Mouse (Mus musculus) liver, embryonic 14.5 days (tissue): ENCODE measurements around the gene Eif4g2. TPM values are rescaled to one million over a fixed set of nuclear protein-coding genes. Genes with fewer than 3 reads are reported as not detected.

Experiments
- ATAC-seq: fragments of 200-750 bp; cut with Nextera tagmentation; 2 replicates; pipeline ENCODE4 v1.8.0; 2017; ENCODE audit warnings: moderate number of reproducible peaks, mild to moderate bottlenecking, moderate library complexity; ENCODE audit not compliant: insufficient read depth
- DNase-seq, 3 experiments: peaks; one replicate each; pipeline ENCODE4 v3.0.0-alpha.2; 2012 to 2013; ENCODE audit warnings: low read depth in 3 of 3, low spot score in 3 of 3
- H3K27ac ChIP-seq: fragments of 300-500 bp; sonication (generic); 2 replicates; pipeline ENCODE4 v1.5.1; 2014; ENCODE audit warnings: moderate library complexity, mild to moderate bottlenecking, control low read depth, inconsistent platforms
- H3K27me3 ChIP-seq: fragments of 300-500 bp; sonication (generic); 2 replicates; pipeline ENCODE4 v1.6.1; 2014; ENCODE audit warnings: mild to moderate bottlenecking, low read length, moderate library complexity; ENCODE audit not compliant: control insufficient read depth, insufficient read depth
- H3K36me3 ChIP-seq: fragments of 300-500 bp; sonication (generic); replicated peaks from 2 replicates; pipeline ENCODE4 v1.6.1; 2014; ENCODE audit warnings: low read depth; ENCODE audit not compliant: control insufficient read depth, insufficient read depth
- H3K4me1 ChIP-seq, 2 experiments: fragments of 200-500 bp in 1 of 2; fragments of 300-500 bp in 1 of 2; sonication (generic) in 1 of 2; replicated peaks; 2 replicates each; pipeline ENCODE4 v1.6.1; 2012 to 2014; ENCODE audit warnings: antibody characterized with exemption in 1 of 2, inconsistent platforms in 1 of 2, low read length in 1 of 2; ENCODE audit not compliant: control insufficient read depth in 2 of 2, insufficient read depth in 2 of 2
- H3K4me2 ChIP-seq: fragments of 300-500 bp; sonication (generic); 2 replicates; pipeline ENCODE4 v1.6.1; 2014; ENCODE audit warnings: low read depth, mild to moderate bottlenecking, control low read depth, moderate library complexity
- H3K4me3 ChIP-seq, 2 experiments: fragments of 200-500 bp in 1 of 2; fragments of 300-500 bp in 1 of 2; sonication (generic) in 1 of 2; 2 replicates each; pipeline ENCODE4 v1.5.1; 2012 to 2014; ENCODE audit warnings: low read depth in 2 of 2, low read length in 2 of 2, mild to moderate bottlenecking in 2 of 2, control low read depth in 1 of 2, inconsistent platforms in 1 of 2, moderate library complexity in 1 of 2; ENCODE audit not compliant: insufficient read depth in 1 of 2
- H3K9ac ChIP-seq: fragments of 300-500 bp; sonication (generic); replicated peaks from 2 replicates; pipeline ENCODE4 v1.6.1; 2014; ENCODE audit warnings: mild to moderate bottlenecking, control low read depth, moderate library complexity
- H3K9me3 ChIP-seq: fragments of 300-500 bp; sonication (generic); 2 replicates; pipeline ENCODE4 v1.6.1; 2016; ENCODE audit warnings: low read length, mixed read lengths; ENCODE audit not compliant: control insufficient read depth
- CTCF ChIP-seq: IDR thresholded peaks from 2 replicates; pipeline ENCODE4 v1.5.1; 2016; ENCODE audit warnings: antibody characterized with exemption, low read depth, control low read depth
- EP300 ChIP-seq: IDR thresholded peaks from 2 replicates; pipeline ENCODE4 v1.6.1; 2016; ENCODE audit warnings: antibody characterized with exemption, low read depth
- WGBS: fragments of 180-500 bp; shearing (Covaris S2); extraction: QIAGEN DNeasy Blood & Tissue Kit; methylation state at CpG from one replicate; pipeline ENCODE4 v1.1.7; 2014; ENCODE audit not compliant: insufficient replicate concordance; 5-methylcytosine and 5-hydroxymethylcytosine counted together
- polyA plus RNA-seq, 2 experiments: library from polyadenylated mRNA; depleted of rRNA in 1 of 2; stranded (reverse) in 1 of 2; unstranded in 1 of 2; fragments of >200 nt; fragmentation: Nextera tagmentation in 1 of 2; extraction: Ambion mirVana in 1 of 2; gene quantifications; 2 replicates each; pipeline versions ENCODE4 v1.2.1 to v1.2.3; 2012 to 2014

Gene Eif4g2
- polyA plus RNA-seq, 2 experiments, result 135 to 464 TPM

DNA sequence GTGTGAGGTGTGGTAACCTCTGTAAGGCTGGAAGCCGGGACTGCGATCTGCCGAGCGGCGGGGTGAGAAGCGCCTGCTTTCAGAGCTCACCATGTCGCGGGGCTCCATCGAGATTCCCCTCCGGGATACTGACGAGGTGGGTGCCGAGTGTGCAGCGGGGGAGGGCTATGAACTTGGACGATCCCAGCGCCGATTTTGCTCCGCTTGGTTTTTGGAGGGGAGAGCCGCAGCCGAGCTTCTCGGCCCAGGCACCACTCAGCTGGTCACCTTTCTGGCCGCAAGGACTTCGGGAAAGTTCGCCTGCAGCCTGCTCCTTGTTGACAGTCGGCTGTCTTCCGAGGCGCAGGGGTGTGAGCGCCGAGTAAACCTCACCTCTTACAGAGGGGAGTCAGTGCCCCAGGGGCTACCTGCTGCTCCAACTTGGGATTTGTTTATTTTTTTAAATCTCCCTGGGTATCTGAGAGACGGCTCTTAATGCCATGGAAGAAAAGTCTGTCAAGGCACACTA, 53.7 kb downstream of the Eif4g2 start:
- H3K36me3 ChIP-seq, result peaks cover 10% of the 10 kb centered on the region
- H3K4me1 ChIP-seq, result peaks cover 15 to 29% of the 10 kb centered on the region in 2 experiments
- no peaks in the 10 kb centered on the region for H3K9me3 ChIP-seq
- 1% methylated on average over 29 of the region's 29 CpGs for WGBS
- ATAC-seq, result peak; percentile 46
- peak overlapping the region; percentile 76 to 78 for H3K4me3 ChIP-seq
- peak overlapping the region; percentile 75 for H3K9ac ChIP-seq
- H3K27ac ChIP-seq, result peak overlapping the region; percentile 87
- no peak for DNase-seq
- TF ChIP-seq EP300 (no peak), CTCF (no peak)
- H3K4me2 ChIP-seq, result peak overlapping the region; percentile 77
- no peaks in the 10 kb centered on the region for H3K27me3 ChIP-seq

GRCm38 (mm10) chr7:111028281-111029045, 54.4 kb downstream of the Eif4g2 start, which contains the start of gene Ctr9:
Ctr9 (plus strand) TSS chr7:111028951.
- whole genome bisulfite sequencing, result 5% methylated on average over 45 of the region's 45 CpGs
- DNase-seq, result peak; percentile 76 to 80 (median 80)
- Histone ChIP-seq H3K36me3 (peaks cover 10% of the 10 kb centered on the region), H3K9me3 (no peaks in the 10 kb centered on the region), H3K27ac (peak within 1 kb of the TSS; percentile 87), H3K4me3 (peak within 1 kb of the TSS; percentile 76 to 78), H3K4me2 (peak within 1 kb of the TSS; percentile 77), H3K4me1 (peaks cover 15 to 29% of the 10 kb centered on the region in 2 experiments), H3K27me3 (no peaks in the 10 kb centered on the region), H3K9ac (peak within 1 kb of the TSS; percentile 75)
- TF ChIP-seq EP300, result no peak
- TF ChIP-seq CTCF, result no peak
- ATAC-seq, result peak; percentile 92

DNA sequence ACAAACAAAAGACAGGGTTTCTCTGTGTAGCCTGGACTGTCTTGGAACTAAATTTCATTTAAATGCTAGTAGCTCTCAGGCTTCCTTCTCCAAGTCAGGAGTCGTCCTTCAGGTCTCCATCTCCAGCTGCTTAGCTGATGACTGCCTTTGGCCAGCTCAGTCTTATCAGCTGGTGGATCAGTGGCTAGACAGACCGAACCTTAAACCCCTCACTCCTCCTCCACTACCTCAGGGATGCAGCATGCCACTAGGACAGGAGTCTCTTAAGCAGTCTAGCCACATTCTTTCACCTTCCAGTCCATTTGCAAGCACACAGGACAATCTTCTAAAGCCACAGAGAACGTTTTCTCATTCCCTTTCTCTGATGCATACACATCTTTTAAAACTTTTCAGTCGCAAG, 57.9 kb downstream of the Eif4g2 start:
- Histone ChIP-seq H3K4me2 (no peak overlapping the region), H3K36me3 (no peaks in the 10 kb centered on the region), H3K9ac (no peak overlapping the region), H3K4me3 (no peak overlapping the region), H3K27me3 (no peaks in the 10 kb centered on the region), H3K4me1 (peaks cover 12 to 26% of the 10 kb centered on the region in 2 experiments), H3K27ac (no peak overlapping the region), H3K9me3 (no peaks in the 10 kb centered on the region)
- DNase-seq (no peak), ATAC-seq (no peak)
- TF ChIP-seq EP300 (no peak), CTCF (no peak)
- 36% methylated on average over 4 of the region's 4 CpGs for WGBS

DNA sequence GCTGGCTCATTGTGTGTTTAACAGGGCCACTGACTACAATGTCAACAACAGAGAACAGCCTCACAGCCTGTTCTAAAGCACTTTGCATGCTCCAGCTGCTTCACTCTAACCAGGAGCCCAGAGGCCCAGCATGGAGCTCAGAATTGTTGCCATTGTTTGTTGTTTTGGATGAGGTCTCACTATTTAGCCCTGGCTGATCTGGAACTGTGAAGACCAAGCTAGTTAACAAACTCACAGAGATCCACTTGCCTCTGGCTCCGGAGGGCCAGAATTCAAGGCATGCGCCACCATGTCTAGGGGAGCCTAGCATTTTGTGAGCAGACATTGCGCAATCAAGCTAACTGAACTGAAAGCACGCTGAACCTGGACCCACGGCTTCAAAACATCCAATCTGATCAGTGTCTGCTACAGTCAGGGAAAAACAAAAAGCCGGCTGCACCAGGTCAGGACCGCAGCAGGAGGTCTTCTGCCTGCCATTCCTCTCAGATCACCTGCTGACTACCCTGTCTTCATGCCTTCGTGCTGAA, 58.7 kb downstream of the Eif4g2 start:
- H3K9ac ChIP-seq, result no peak overlapping the region
- TF ChIP-seq EP300 (no peak), CTCF (no peak)
- ATAC-seq, result peak; percentile 26; the same call in 1 of the 2 replicates
- peaks cover 9 to 25% of the 10 kb centered on the region in 2 experiments for H3K4me1 ChIP-seq
- no peak overlapping the region for H3K4me3 ChIP-seq
- H3K27me3 ChIP-seq, result no peaks in the 10 kb centered on the region
- no peaks in the 10 kb centered on the region for H3K36me3 ChIP-seq
- peak overlapping the region; percentile 48 for H3K27ac ChIP-seq
- DNase-seq, result peak in 1 of 3 experiments; percentile 28
- H3K4me2 ChIP-seq, result peak overlapping the region; percentile 29
- no peaks in the 10 kb centered on the region for H3K9me3 ChIP-seq
- 39% methylated on average over 8 of the region's 8 CpGs for WGBS

DNA sequence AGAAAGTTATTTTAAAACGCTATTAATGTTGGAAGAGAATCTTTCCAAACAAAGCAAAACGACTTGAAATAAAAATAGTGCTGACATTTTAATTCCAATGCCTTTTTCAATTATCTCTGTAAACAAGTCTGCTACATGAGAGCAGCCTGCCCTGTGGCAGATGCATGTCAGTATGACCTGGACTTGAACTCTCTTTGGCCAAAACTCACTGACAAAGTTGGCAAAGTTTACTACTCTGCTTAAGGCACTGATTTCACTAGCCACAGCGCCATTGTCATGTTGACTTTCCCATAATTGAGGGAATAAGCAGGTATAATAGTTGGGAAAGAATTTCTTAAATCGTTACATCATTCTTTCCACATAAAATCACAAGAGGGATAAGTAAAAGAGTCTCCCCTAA, 62.0 kb downstream of the Eif4g2 start:
- peaks cover 0 to 15% of the 10 kb centered on the region in 2 experiments; a peak in 2 of 4 replicates for H3K4me1 ChIP-seq
- H3K4me3 ChIP-seq, result no peak overlapping the region
- no peak for DNase-seq
- 67% methylated on average over 4 of the region's 4 CpGs for WGBS
- H3K27ac ChIP-seq, result no peak overlapping the region
- no peaks in the 10 kb centered on the region for H3K36me3 ChIP-seq
- no peak for TF ChIP-seq CTCF
- no peak for TF ChIP-seq EP300
- no peak overlapping the region for H3K4me2 ChIP-seq
- ATAC-seq, result no peak
- H3K27me3 ChIP-seq, result no peaks in the 10 kb centered on the region
- H3K9me3 ChIP-seq, result no peaks in the 10 kb centered on the region
- H3K9ac ChIP-seq, result no peak overlapping the region

Other genes starting within 250 kb of the Eif4g2 start
- 11.8 and 17.4 TPM in 2 replicates for gene Rnf141, start 238.6 kb downstream of the Eif4g2 start, polyA plus RNA-seq (2012; rRNA removed)
- gene Rnf141, start 238.6 kb downstream of the Eif4g2 start, polyA plus RNA-seq (2014; fragmentation: Nextera tagmentation; extraction: Ambion mirVana), result 25.4 and 25.9 TPM in 2 replicates
- gene Lyve1, start 219.8 kb downstream of the Eif4g2 start, polyA plus RNA-seq (2012; rRNA removed), result 18.3 and 24.6 TPM in 2 replicates
- 22.2 and 22.7 TPM in 2 replicates for gene Lyve1, start 219.8 kb downstream of the Eif4g2 start, polyA plus RNA-seq (2014; fragmentation: Nextera tagmentation; extraction: Ambion mirVana)
- 3.7 TPM in 2 replicates for gene Mrvi1, start 100.6 kb downstream of the Eif4g2 start, polyA plus RNA-seq (2012; rRNA removed)
- gene Mrvi1, start 100.6 kb downstream of the Eif4g2 start, polyA plus RNA-seq (2014; fragmentation: Nextera tagmentation; extraction: Ambion mirVana), result 4.7 and 5.5 TPM in 2 replicates
- gene Ctr9, start 54.1 kb downstream of the Eif4g2 start, polyA plus RNA-seq (2012; rRNA removed), result 7.0 and 12.7 TPM in 2 replicates
- 20.2 and 22.4 TPM in 2 replicates for gene Ctr9, start 54.1 kb downstream of the Eif4g2 start, polyA plus RNA-seq (2014; fragmentation: Nextera tagmentation; extraction: Ambion mirVana)